Mouse (Mus musculus): ENCODE data around the gene Nanos3. TPM values are rescaled to one million over a fixed set of nuclear protein-coding genes. Genes with fewer than 3 reads are reported as not detected.

The Nanos3 gene
- total RNA-seq, 4 experiments from 2014 or later = 2.8 to 3.8 (median 3.2) TPM

GRCm38 (mm10) chr8:84201545-84202245, 16.7 kb upstream of the Nanos3 start:
- DNase-seq (ENCODE audit: low spot score in 2 of 2) = peak in 1 of 2 experiments; percentile 56

GRCm38 (mm10) chr8:84200652-84201544, 15.9 kb upstream of the Nanos3 start:
- peak in 1 of 2 experiments; percentile 54 for DNase-seq (ENCODE audit: low spot score in 2 of 2)

- DNase-seq (ENCODE audit: low spot score in 2 of 2) = no peak
These were observed 15.1 kb upstream of the Nanos3 start for GRCm38 (mm10) chr8:84200126-84200555.

GRCm38 (mm10) chr8:84199348-84200125, 14.5 kb upstream of the Nanos3 start:
- DNase-seq (ENCODE audit: low spot score in 2 of 2) = no peak

GRCm38 (mm10) chr8:84198871-84199270, 13.9 kb upstream of the Nanos3 start:
- DNase-seq (ENCODE audit: low spot score in 2 of 2) = no peak

GRCm38 (mm10) chr8:84197922-84198774, 13.1 kb upstream of the Nanos3 start:
- peak; percentile 66 to 87 for DNase-seq (ENCODE audit: low spot score in 2 of 2)

- DNase-seq (ENCODE audit: low spot score in 2 of 2) = peak; percentile 41 to 70
These were observed 12.3 kb upstream of the Nanos3 start for GRCm38 (mm10) chr8:84197141-84197921.

GRCm38 (mm10) chr8:84194224-84194743, 9.3 kb upstream of the Nanos3 start:
- no peak for DNase-seq (ENCODE audit: low spot score in 2 of 2)

- no peak for DNase-seq (ENCODE audit: low spot score in 2 of 2)
These were observed 8.5 kb upstream of the Nanos3 start for GRCm38 (mm10) chr8:84193566-84193965.

- no peak for DNase-seq (ENCODE audit: low spot score in 2 of 2)
These were observed 8.1 kb upstream of the Nanos3 start for GRCm38 (mm10) chr8:84193161-84193560.

GRCm38 (mm10) chr8:84192555-84192954, 7.5 kb upstream of the Nanos3 start:
- DNase-seq (ENCODE audit: low spot score in 2 of 2) = no peak

GRCm38 (mm10) chr8:84192023-84192422, 7.0 kb upstream of the Nanos3 start:
- peak in 1 of 2 experiments; percentile 61 for DNase-seq (ENCODE audit: low spot score in 2 of 2)

GRCm38 (mm10) chr8:84190191-84190867, 5.3 kb upstream of the Nanos3 start:
- no peak for DNase-seq (ENCODE audit: low spot score in 2 of 2)

- DNase-seq (ENCODE audit: low spot score in 2 of 2) = no peak
These were observed 4.6 kb upstream of the Nanos3 start for GRCm38 (mm10) chr8:84189603-84190002.

GRCm38 (mm10) chr8:84188671-84189070, 3.7 kb upstream of the Nanos3 start:
- no peak for DNase-seq (ENCODE audit: low spot score in 2 of 2)

GRCm38 (mm10) chr8:84187065-84187755, 2.2 kb upstream of the Nanos3 start:
- DNase-seq (ENCODE audit: low spot score in 2 of 2) = no peak

GRCm38 (mm10) chr8:84186547-84186946, 1.5 kb upstream of the Nanos3 start:
- peak; percentile 58 to 59 for DNase-seq (ENCODE audit: low spot score in 2 of 2)

Measured in left cerebral cortex, adult 8-10 months (tissue).